Mouse (Mus musculus) midbrain, embryonic 10.5 days (tissue): ENCODE results near the gene Ldhal6b. TPM values are rescaled to one million over a fixed set of nuclear protein-coding genes. Genes with fewer than 3 reads are reported as not detected.

Experiments
- DNase-seq: peaks from one replicate; pipeline ENCODE4 v3.0.0-alpha.2; 2017; ENCODE audit warnings: low spot score
- H3K27ac ChIP-seq: fragments of 300-500 bp; sonication (generic); replicated peaks from 2 replicates; pipeline ENCODE4 v1.5.1; 2016; ENCODE audit warnings: mild to moderate bottlenecking
- H3K27me3 ChIP-seq: fragments of 300-500 bp; sonication (generic); 2 replicates; pipeline ENCODE4 v1.6.1; 2016; ENCODE audit warnings: low read depth, mild to moderate bottlenecking; ENCODE audit not compliant: poor library complexity, severe bottlenecking
- H3K36me3 ChIP-seq: fragments of 300-500 bp; sonication (generic); 2 replicates; pipeline ENCODE4 v1.6.1; 2016; ENCODE audit warnings: mild to moderate bottlenecking, moderate library complexity
- H3K4me1 ChIP-seq: fragments of 300-500 bp; sonication (generic); 2 replicates; pipeline ENCODE4 v1.6.1; 2016
- H3K4me3 ChIP-seq: fragments of 300-500 bp; sonication (generic); 2 replicates; pipeline ENCODE4 v1.5.1; 2016; ENCODE audit warnings: mild to moderate bottlenecking, moderate library complexity
- H3K9me3 ChIP-seq: fragments of 300-500 bp; sonication (generic); replicated peaks from 2 replicates; pipeline ENCODE4 v1.6.1; 2016; ENCODE audit warnings: mild to moderate bottlenecking
- WGBS: fragments of 180-500 bp; shearing (Covaris S2); methylation state at CpG from one replicate; pipeline ENCODE4 v1.1.7; 2016; 5-methylcytosine and 5-hydroxymethylcytosine counted together
- microRNA-seq: library from miRNA; unstranded; fragments of <30 nt; microRNA quantifications from one replicate; pipeline ENCODE4, GENCODE M21; 2017
- polyA plus RNA-seq: library from polyadenylated mRNA; unstranded; fragments of >200 nt; fragmentation: Nextera tagmentation; extraction: Ambion mirVana; gene quantifications from 2 replicates; pipeline ENCODE4 v1.2.1, GENCODE M21; 2016

Ldhal6b gene
- polyA plus RNA-seq, 1 experiment from 2014 or later = not detected

DNA sequence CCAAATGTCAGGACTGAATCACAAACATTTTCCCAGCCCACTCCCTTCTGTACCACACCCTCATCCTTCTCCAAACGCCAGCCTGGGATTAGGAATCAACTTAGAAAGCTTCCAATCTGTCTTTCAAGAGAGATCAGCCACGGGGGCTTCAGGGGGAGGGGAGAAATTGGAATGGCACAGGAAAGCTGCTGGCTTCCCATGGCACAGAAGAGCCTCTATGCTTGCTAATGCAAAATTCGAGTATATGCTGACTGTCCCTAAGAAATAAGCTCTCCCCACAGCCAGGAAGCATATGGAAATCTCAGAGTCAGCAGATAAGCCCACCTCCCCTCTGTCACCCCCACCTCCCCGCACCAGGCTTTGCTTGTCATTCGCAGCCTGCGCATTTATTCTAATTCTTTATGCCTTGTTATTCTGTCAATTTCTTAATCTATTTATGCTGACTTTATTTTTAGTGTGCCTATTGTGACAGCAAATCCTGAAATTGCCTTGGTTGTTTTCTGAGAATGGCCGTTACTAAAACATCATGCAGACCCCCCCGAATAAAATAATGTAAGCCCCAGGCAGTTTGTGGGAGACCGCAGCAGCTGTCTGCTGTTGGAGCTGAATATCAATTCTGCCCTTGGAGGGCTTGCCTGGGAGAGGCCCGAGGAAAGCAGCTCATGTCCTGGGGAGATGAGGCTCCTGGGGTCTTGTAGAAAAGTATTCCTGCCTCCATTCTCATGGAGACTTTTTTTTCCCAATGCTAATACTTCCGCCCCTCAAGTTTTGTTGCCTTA is 41.2 kb downstream of the Ldhal6b start:
- no peaks in the 10 kb centered on the region for H3K36me3 ChIP-seq
- no peak overlapping the region; the same call in 1 of the 2 replicates for H3K27ac ChIP-seq
- peaks cover 13% of the 10 kb centered on the region for H3K4me1 ChIP-seq
- DNase-seq = no peak
- 33% methylated on average over 11 of the region's 11 CpGs for WGBS
- no peaks in the 10 kb centered on the region for H3K9me3 ChIP-seq
- H3K27me3 ChIP-seq = no peaks in the 10 kb centered on the region
- H3K4me3 ChIP-seq = no peak overlapping the region

DNA sequence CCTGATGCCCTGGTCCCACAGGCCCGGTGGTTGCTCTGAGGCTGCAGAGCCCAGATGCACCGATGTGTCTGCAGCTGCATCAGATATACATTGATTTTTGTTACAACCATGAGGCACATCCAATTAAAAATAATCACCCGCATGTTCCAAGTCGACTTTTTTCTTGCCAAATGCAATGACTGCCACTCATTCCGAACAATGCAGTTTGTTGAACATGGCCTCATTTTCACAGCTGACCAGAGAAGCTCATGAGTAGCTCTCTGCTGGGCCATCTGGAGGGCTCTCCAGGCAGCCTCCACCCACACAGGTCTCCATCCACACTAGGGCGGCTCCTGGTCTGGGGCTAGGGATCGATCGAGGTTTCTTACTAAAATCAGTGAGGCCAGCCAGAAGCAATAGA is 45.6 kb downstream of the Ldhal6b start:
- WGBS = 88% methylated on average over 8 of the region's 8 CpGs
- Histone ChIP-seq H3K9me3 (no peaks in the 10 kb centered on the region), H3K4me1 (peaks cover 14% of the 10 kb centered on the region), H3K27ac (no peak overlapping the region), H3K4me3 (no peak overlapping the region), H3K36me3 (no peaks in the 10 kb centered on the region), H3K27me3 (no peaks in the 10 kb centered on the region)
- no peak for DNase-seq

DNA sequence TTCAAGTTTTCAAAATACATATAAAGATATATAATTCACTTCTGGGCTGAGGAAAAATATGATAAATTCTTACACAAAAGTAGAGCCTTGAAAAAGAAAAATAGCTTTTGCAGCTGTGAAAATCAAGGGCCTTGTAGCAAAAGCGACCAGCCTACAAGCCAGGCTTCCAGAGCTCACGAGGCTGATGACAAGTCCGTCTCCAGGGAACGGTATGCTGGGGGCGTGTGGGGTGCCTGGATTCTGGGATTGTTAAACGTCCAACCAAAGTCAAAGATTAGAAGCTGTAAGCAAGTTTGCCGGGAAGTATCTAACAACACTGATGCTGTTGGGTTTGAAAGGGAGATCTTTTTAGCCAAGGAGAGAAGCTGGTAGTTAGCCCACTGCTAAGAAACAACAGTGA is 47.0 kb downstream of the Ldhal6b start:
- no peaks in the 10 kb centered on the region for H3K36me3 ChIP-seq
- no peak overlapping the region for H3K27ac ChIP-seq
- H3K4me1 ChIP-seq = peaks cover 2% of the 10 kb centered on the region; the same call in 1 of the 2 replicates
- 77% methylated on average over 7 of the region's 7 CpGs for WGBS
- no peaks in the 10 kb centered on the region for H3K27me3 ChIP-seq
- no peak overlapping the region for H3K4me3 ChIP-seq
- DNase-seq = no peak
- no peaks in the 10 kb centered on the region for H3K9me3 ChIP-seq

DNA sequence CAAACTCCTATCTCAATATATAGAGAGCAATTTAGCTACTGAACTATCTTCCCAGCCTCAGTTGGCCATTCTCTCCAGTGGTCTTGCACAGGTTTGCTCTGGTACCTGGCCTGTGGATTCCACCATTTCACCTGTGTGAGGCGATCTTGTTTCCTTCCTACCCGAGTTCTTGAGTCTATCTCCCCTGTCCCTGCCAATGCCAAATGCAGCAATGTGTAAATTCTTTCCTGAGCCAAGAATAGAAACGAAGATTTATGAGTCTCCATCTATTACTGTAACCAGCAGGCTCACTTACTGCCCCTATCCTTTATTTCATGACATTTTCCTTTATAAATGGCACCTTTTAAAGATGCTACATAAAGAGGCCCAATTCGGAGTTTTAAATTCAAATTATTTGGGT is 47.5 kb downstream of the Ldhal6b start:
- no peak for DNase-seq
- Histone ChIP-seq H3K27ac (no peak overlapping the region), H3K36me3 (no peaks in the 10 kb centered on the region), H3K4me3 (no peak overlapping the region), H3K4me1 (peaks cover 4% of the 10 kb centered on the region), H3K27me3 (no peaks in the 10 kb centered on the region), H3K9me3 (no peaks in the 10 kb centered on the region)
- 81% methylated on average over 4 of the region's 4 CpGs for WGBS

Small RNAs within 50 kb of the gene (microRNA-seq; reads per million reads assigned to microRNA genes)
- not detected for gene Gm22475

Other genes starting within 250 kb of the Ldhal6b start
- gene Tmem242, start 21.5 kb upstream of the Ldhal6b start, polyA plus RNA-seq = 133 and 136 TPM in 2 replicates
- gene Zdhhc14, start 73.8 kb upstream of the Ldhal6b start, polyA plus RNA-seq = 0.99 and 1.5 TPM in 2 replicates